Mouse (Mus musculus): ENCODE results near the gene Ube2h.

DNA sequence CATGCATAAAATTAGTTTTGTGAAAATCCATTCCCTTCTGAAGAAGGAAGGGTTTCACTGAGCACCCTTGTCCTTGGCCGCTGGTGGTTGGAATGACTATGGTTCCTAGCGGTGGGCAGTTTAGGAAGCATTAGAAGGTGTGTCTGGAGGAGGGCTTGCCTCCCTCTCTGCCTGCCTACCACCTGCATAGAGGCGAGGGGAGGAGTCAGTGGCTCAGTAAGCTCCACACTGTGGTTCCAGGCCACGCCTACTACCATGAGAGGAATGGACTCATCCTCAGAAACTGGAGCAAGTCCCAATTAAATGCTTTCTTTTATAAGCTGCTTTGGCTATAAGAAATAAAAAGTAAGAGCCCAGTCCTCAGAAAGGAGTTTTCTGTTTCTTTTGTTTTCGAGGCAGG lies 76.0 kb downstream of the Ube2h start:
- TF ChIP-seq POLR2A (IDR thresholded peaks at IDR 0.05; ENCODE audit: insufficient read length, low read depth) (no peak), MYOD1 (IDR thresholded peaks at IDR 0.05; ENCODE audit: control insufficient read depth in 1 of 3, insufficient read length in 2 of 3, low read depth in 2 of 3) (no peak)
